Mouse (Mus musculus) stomach, postnatal 0 days (tissue): ENCODE results near the gene Adamtsl4. TPM values are rescaled to one million over a fixed set of nuclear protein-coding genes. Genes with fewer than 3 reads are reported as not detected.

Experiments used
- ATAC-seq: fragments of 200-750 bp; cut with Nextera tagmentation; 2 replicates; pipeline ENCODE4 v1.8.0; 2017; ENCODE audit not compliant: low FRiP score, low TSS enrichment
- DNase-seq: peaks from one replicate; pipeline ENCODE4 v3.0.0-alpha.2; 2016; ENCODE audit warnings: low spot score
- H3K27ac ChIP-seq: fragments of 300-500 bp; sonication (generic); replicated peaks from 2 replicates; pipeline ENCODE4 v1.5.1; 2014; ENCODE audit warnings: mild to moderate bottlenecking, control low read depth
- H3K27me3 ChIP-seq: fragments of 300-500 bp; sonication (generic); 2 replicates; pipeline ENCODE4 v1.6.1; 2014; ENCODE audit warnings: low read length; ENCODE audit not compliant: control insufficient read depth, insufficient read depth
- H3K36me3 ChIP-seq: fragments of 300-500 bp; sonication (generic); 2 replicates; pipeline ENCODE4 v1.6.1; 2014; ENCODE audit warnings: low read length, mixed read lengths; ENCODE audit not compliant: control insufficient read depth, insufficient read depth
- H3K4me1 ChIP-seq: fragments of 300-500 bp; sonication (generic); replicated peaks from 2 replicates; pipeline ENCODE4 v1.6.1; 2014; ENCODE audit warnings: antibody characterized with exemption; ENCODE audit not compliant: control insufficient read depth, insufficient read depth
- H3K4me2 ChIP-seq: fragments of 300-500 bp; sonication (generic); replicated peaks from 2 replicates; pipeline ENCODE4 v1.6.1; 2014; ENCODE audit warnings: low read depth, mild to moderate bottlenecking, control low read depth, moderate library complexity
- H3K4me3 ChIP-seq: fragments of 300-500 bp; sonication (generic); 2 replicates; pipeline ENCODE4 v1.5.1; 2014; ENCODE audit warnings: low read depth, low read length, control low read depth
- H3K9ac ChIP-seq: fragments of 300-500 bp; sonication (generic); 2 replicates; pipeline ENCODE4 v1.6.1; 2014; ENCODE audit warnings: mild to moderate bottlenecking, low read length, control low read depth, mixed read lengths
- H3K9me3 ChIP-seq: fragments of 300-500 bp; sonication (generic); 2 replicates; pipeline ENCODE4 v1.6.1; 2016; ENCODE audit warnings: low read length; ENCODE audit not compliant: control insufficient read depth
- CTCF ChIP-seq: IDR thresholded peaks from 2 replicates; pipeline ENCODE4 v1.5.1; 2016; ENCODE audit warnings: antibody characterized with exemption, low read depth, mild to moderate bottlenecking, moderate library complexity
- EP300 ChIP-seq: optimal IDR thresholded peaks from 2 replicates; pipeline ENCODE3; 2016; ENCODE audit warnings: antibody characterized with exemption
- WGBS: fragments of 180-500 bp; shearing (Covaris S2); extraction: QIAGEN DNeasy Blood & Tissue Kit; methylation state at CpG from one replicate; pipeline ENCODE4 v1.1.7; 2014; 5-methylcytosine and 5-hydroxymethylcytosine counted together
- polyA plus RNA-seq: library from polyadenylated mRNA; unstranded; fragments of >200 nt; fragmentation: Nextera tagmentation; extraction: Ambion mirVana; gene quantifications from 2 replicates; pipeline ENCODE4 v1.2.1, GENCODE M21; 2015

Adamtsl4 gene
- polyA plus RNA-seq, 1 experiment from 2014 or later = 9.4 TPM

GRCm38 (mm10) chr3:95676745-95677419 is 10.8 kb downstream of the Adamtsl4 start:
- ATAC-seq (no peak), DNase-seq (peak; percentile 83)
- Histone ChIP-seq H3K27me3 (no peaks in the 10 kb centered on the region), H3K4me1 (peaks cover 21% of the 10 kb centered on the region), H3K9me3 (no peaks in the 10 kb centered on the region), H3K36me3 (no peaks in the 10 kb centered on the region), H3K4me3 (no peak overlapping the region), H3K27ac (peak overlapping the region; percentile 99), H3K4me2 (no peak overlapping the region), H3K9ac (0 out of 2 replicates have a peak overlapping the region, but pooled peaks have one; percentile 56)
- TF ChIP-seq EP300 (no peak), CTCF (peak; percentile 93)
- WGBS = 62% methylated on average over 15 of the region's 15 CpGs

- Histone ChIP-seq H3K4me1 (peaks cover 21% of the 10 kb centered on the region), H3K9ac (peak overlapping the region; percentile 56), H3K27me3 (no peaks in the 10 kb centered on the region), H3K4me3 (no peak overlapping the region), H3K27ac (peak overlapping the region; percentile 99), H3K36me3 (no peaks in the 10 kb centered on the region), H3K4me2 (peak overlapping the region; percentile 38), H3K9me3 (no peaks in the 10 kb centered on the region)
- DNase-seq = peak; percentile 85
- peak; percentile 85 for TF ChIP-seq EP300
- TF ChIP-seq CTCF = peak; percentile 87
- 4% methylated on average over 8 of the region's 8 CpGs for WGBS
- ATAC-seq = peak; percentile 69
Observed at GRCm38 (mm10) chr3:95675301-95676092, 12.2 kb downstream of the Adamtsl4 start.

- Histone ChIP-seq H3K9me3 (no peaks in the 10 kb centered on the region), H3K4me3 (no peak overlapping the region), H3K36me3 (no peaks in the 10 kb centered on the region), H3K4me2 (peak overlapping the region; percentile 38; the same call in 1 of the 2 replicates), H3K4me1 (peaks cover 21% of the 10 kb centered on the region), H3K27ac (peak overlapping the region; percentile 99), H3K27me3 (no peaks in the 10 kb centered on the region), H3K9ac (peak overlapping the region; percentile 56)
- TF ChIP-seq EP300 (peak; percentile 14), CTCF (no peak)
- DNase-seq (peak; percentile 89), ATAC-seq (peak; percentile 70)
- WGBS = 4% methylated on average over 6 of the region's 6 CpGs
Observed at GRCm38 (mm10) chr3:95674812-95675211, 12.9 kb downstream of the Adamtsl4 start.

- peak; percentile 85 for ATAC-seq
- DNase-seq = peak; percentile 93
- Histone ChIP-seq H3K4me3 (peak overlapping the region; percentile 17; the same call in 1 of the 2 replicates), H3K4me1 (peaks cover 21% of the 10 kb centered on the region), H3K27ac (peak overlapping the region; percentile 99), H3K9ac (peak overlapping the region; percentile 60), H3K27me3 (no peaks in the 10 kb centered on the region), H3K36me3 (no peaks in the 10 kb centered on the region), H3K9me3 (no peaks in the 10 kb centered on the region), H3K4me2 (peak overlapping the region; percentile 44)
- TF ChIP-seq EP300 (peak; percentile 55), CTCF (no peak)
- WGBS = 0% methylated on average over 2 of the region's 2 CpGs
Observed at GRCm38 (mm10) chr3:95674236-95674635, 13.5 kb downstream of the Adamtsl4 start.

- WGBS = 5% methylated on average over 11 of the region's 11 CpGs
- peak overlapping the region; percentile 17; the same call in 1 of the 2 replicates for H3K4me3 ChIP-seq
Observed at GRCm38 (mm10) chr3:95673707-95674211, 14.0 kb downstream of the Adamtsl4 start.

More at GRCm38 (mm10) chr3:95673707-95674211, 14.0 kb downstream of the Adamtsl4 start:
- no peaks in the 10 kb centered on the region for H3K36me3 ChIP-seq
- peak overlapping the region; percentile 99 for H3K27ac ChIP-seq
- H3K4me1 ChIP-seq = peaks cover 21% of the 10 kb centered on the region
- peak overlapping the region; percentile 60 for H3K9ac ChIP-seq
- no peak for DNase-seq
- no peaks in the 10 kb centered on the region for H3K9me3 ChIP-seq
- H3K27me3 ChIP-seq = no peaks in the 10 kb centered on the region
- peak; percentile 11 for ATAC-seq
- H3K4me2 ChIP-seq = peak overlapping the region; percentile 44
- peak; percentile 10 for TF ChIP-seq EP300
- no peak for TF ChIP-seq CTCF
